Mouse (Mus musculus): ENCODE data around the gene Nudt8.
"Not testable (repeated sequence)": the region's sequence is repeated elsewhere in the genome, so short reads cannot be mapped to it uniquely, and the experiment has no call there.

The Nudt8 gene

GRCm38 (mm10) chr19:4000119-4000900, at the start of gene Nudt8, which contains the start of gene Gm49405:
Gene Nudt8 (plus strand): TSS chr19:4000580.
Gene Gm49405 (plus strand): TSS chr19:4000626.
- DNase-seq: peak; percentile 90 to 95

GRCm38 (mm10) chr19:3951461-3951860, 48.9 kb upstream of the Nudt8 start:
- no peak for DNase-seq

- DNase-seq: no peak
Observed at GRCm38 (mm10) chr19:3952099-3952498, 48.3 kb upstream of the Nudt8 start.

- no peak for DNase-seq
Observed at GRCm38 (mm10) chr19:3955033-3955432, 45.3 kb upstream of the Nudt8 start.

- DNase-seq: no peak
Observed at GRCm38 (mm10) chr19:3955804-3956203, 44.6 kb upstream of the Nudt8 start.

- DNase-seq: not testable (repeated sequence)
Observed at GRCm38 (mm10) chr19:3957296-3958036, 42.9 kb upstream of the Nudt8 start.

GRCm38 (mm10) chr19:3958470-3958869, 41.9 kb upstream of the Nudt8 start, which contains the start of gene Aldh3b3:
Gene Aldh3b3 (plus strand): TSS chr19:3958645.
- no peak for DNase-seq

- no peak for DNase-seq
Observed at GRCm38 (mm10) chr19:3959030-3959429, 41.4 kb upstream of the Nudt8 start.

- DNase-seq: no peak
Observed at GRCm38 (mm10) chr19:3960211-3960610, 40.2 kb upstream of the Nudt8 start.

GRCm38 (mm10) chr19:3961805-3962204, 38.6 kb upstream of the Nudt8 start:
- DNase-seq: not testable (repeated sequence)

GRCm38 (mm10) chr19:3962469-3962868, 37.9 kb upstream of the Nudt8 start:
- no peak for DNase-seq

GRCm38 (mm10) chr19:3964030-3964429, 36.4 kb upstream of the Nudt8 start:
- DNase-seq: no peak

GRCm38 (mm10) chr19:3966330-3967075, 33.9 kb upstream of the Nudt8 start:
- no peak for DNase-seq

- DNase-seq: no peak
Observed at GRCm38 (mm10) chr19:3967258-3967657, 33.1 kb upstream of the Nudt8 start.

GRCm38 (mm10) chr19:3972229-3972628, 28.2 kb upstream of the Nudt8 start, which contains the start of gene Aldh3b2:
Gene Aldh3b2 (plus strand): TSS chr19:3972328.
- no peak for DNase-seq

GRCm38 (mm10) chr19:3974608-3975007, 25.8 kb upstream of the Nudt8 start:
- DNase-seq: not testable (repeated sequence)

- DNase-seq: no peak
Observed at GRCm38 (mm10) chr19:3975866-3976265, 24.5 kb upstream of the Nudt8 start.

- DNase-seq: peak in 1 of 2 experiments; percentile 52
Observed at GRCm38 (mm10) chr19:3980309-3980708, 20.1 kb upstream of the Nudt8 start.

GRCm38 (mm10) chr19:3980917-3981316, 19.5 kb upstream of the Nudt8 start:
- no peak for DNase-seq

GRCm38 (mm10) chr19:3983527-3984200, 16.7 kb upstream of the Nudt8 start:
- DNase-seq: no peak

- no peak for DNase-seq
Observed at GRCm38 (mm10) chr19:3985261-3985681, 15.1 kb upstream of the Nudt8 start.

- DNase-seq: no peak
Observed at GRCm38 (mm10) chr19:3986334-3986733, 14.0 kb upstream of the Nudt8 start, which contains the start of gene Acy3. Gene Acy3 (plus strand): TSS chr19:3986570.

Measured in thymus, adult 18-20 months (tissue).